Mouse (Mus musculus) heart, adult 2 months (tissue): ENCODE measurements around the gene Csnk1d. TPM values are rescaled to one million over a fixed set of nuclear protein-coding genes. Genes with fewer than 3 reads are reported as not detected.

Source experiments
- DNase-seq, 2 experiments: peaks; one replicate each; pipeline ENCODE4 v3.0.0; 2021
- H3K27ac ChIP-seq: fragments of 200-600 bp; 2 replicates; pipeline ENCODE4 v1.8.1; 2022
- H3K27me3 ChIP-seq: fragments of 200-500 bp; 2 replicates; pipeline ENCODE4 v1.6.1; 2012; ENCODE audit warnings: mild to moderate bottlenecking, low read length, inconsistent platforms, mixed read lengths; ENCODE audit not compliant: control insufficient read depth, insufficient read depth
- H3K36me3 ChIP-seq: fragments of 200-500 bp; 2 replicates; pipeline ENCODE4 v1.6.1; 2012; ENCODE audit warnings: low read length, inconsistent platforms; ENCODE audit not compliant: control insufficient read depth, insufficient read depth
- H3K4me1 ChIP-seq: fragments of 200-500 bp; 2 replicates; pipeline ENCODE4 v1.6.1; 2011; ENCODE audit warnings: low read length; ENCODE audit not compliant: control insufficient read depth, insufficient read depth
- H3K4me3 ChIP-seq: fragments of 200-600 bp; 2 replicates; pipeline ENCODE4 v1.8.1; 2022
- H3K79me2 ChIP-seq: fragments of 200-500 bp; replicated peaks from 2 replicates; pipeline ENCODE4 v1.6.1; 2012; ENCODE audit warnings: mild to moderate bottlenecking, inconsistent platforms, low read length, moderate library complexity, mixed read lengths; ENCODE audit not compliant: control insufficient read depth, insufficient read depth
- H3K9ac ChIP-seq: fragments of 200-500 bp; 2 replicates; pipeline ENCODE4 v1.6.1; 2012; ENCODE audit warnings: low read depth, mild to moderate bottlenecking, control low read depth, inconsistent platforms, low read length, mixed read lengths
- CTCF ChIP-seq: fragments of 200-600 bp; IDR thresholded peaks from 2 replicates; pipeline ENCODE4 v1.8.1; 2022; ENCODE audit warnings: antibody characterized with exemption, mild to moderate bottlenecking, moderate library complexity
- EP300 ChIP-seq: fragments of 200-500 bp; IDR thresholded peaks from 2 replicates; pipeline ENCODE4 v1.6.1; 2011; ENCODE audit warnings: low read depth, low read length, control low read depth; ENCODE audit not compliant: insufficient read depth
- POLR2A ChIP-seq: fragments of 200-500 bp; IDR thresholded peaks from 2 replicates; pipeline ENCODE4 v1.6.1; 2011; ENCODE audit warnings: mild to moderate bottlenecking, low read depth, low read length, control low read depth; ENCODE audit not compliant: insufficient read depth
- WGBS: fragments of 180-500 bp; shearing (Covaris S2); methylation state at CpG from one replicate; pipeline ENCODE4 v1.1.7; 2018; 5-methylcytosine and 5-hydroxymethylcytosine counted together
- intact Hi-C: fragments of 180-260 bp; cut with DNase I; formaldehyde crosslinking; loops from one replicate; pipeline ENCODE4 v1.15.1; 2025
- long read RNA-seq: library from polyadenylated mRNA; stranded (forward); transcript quantifications from one replicate; pipeline ENCODE4 v2.0.0, GENCODE M21; 2021
- polyA plus RNA-seq: library from polyadenylated mRNA; depleted of rRNA; stranded (reverse); fragments of >200 nt; gene quantifications from 2 replicates; pipeline ENCODE4 v1.2.3, GENCODE M21; 2012; rRNA removed
- total RNA-seq, 2 experiments: library from RNA; stranded (reverse); gene quantifications; 2 replicates each; pipeline ENCODE4 v1.2.3; 2021

Gene Csnk1d
- total RNA-seq: 10 to 100 TPM; 48.7 to 55.9 TPM
- polyA plus RNA-seq: 33.9 and 45.6 TPM in 2 replicates
- long read RNA-seq, transcript Csnk1d-201 (9 exons, 3,675 nt): major isoform, 36 of 68 reads
- long read RNA-seq, transcript Csnk1d-202 (10 exons, 3,500 nt): minor isoform, 17 of 68 reads
- long read RNA-seq, partial matches to known transcripts: 0 of 68 reads
- long read RNA-seq, other reads (novel, unspliced or antisense): 15 of 68 reads

GRCm38 (mm10) chr11:120990951-120991526 lies at the start of gene Csnk1d:
Gene Csnk1d, minus strand, starts transcription at chr11:120991330.
- WGBS: under 1% methylated on average over 59 of the region's 59 CpGs
- TF ChIP-seq EP300: 0 out of 2 replicates have a peak, but pooled peaks have one; percentile 48
- peak; percentile 16; the same call in 1 of the 2 replicates for TF ChIP-seq CTCF
- TF ChIP-seq POLR2A: peak; percentile 91
- Histone ChIP-seq H3K4me3 (peak within 1 kb of the TSS; percentile 100), H3K27ac (peak within 1 kb of the TSS; percentile 99), H3K4me1 (peaks cover 25% of the 10 kb centered on the region), H3K9ac (peak within 1 kb of the TSS; percentile 99), H3K27me3 (no peaks in the 10 kb centered on the region), H3K79me2 (peaks cover 10% of the 10 kb centered on the region), H3K36me3 (peaks cover 22% of the 10 kb centered on the region)
- intact Hi-C loops: no loop called here
- DNase-seq: peak; percentile 98 to 100

DNA sequence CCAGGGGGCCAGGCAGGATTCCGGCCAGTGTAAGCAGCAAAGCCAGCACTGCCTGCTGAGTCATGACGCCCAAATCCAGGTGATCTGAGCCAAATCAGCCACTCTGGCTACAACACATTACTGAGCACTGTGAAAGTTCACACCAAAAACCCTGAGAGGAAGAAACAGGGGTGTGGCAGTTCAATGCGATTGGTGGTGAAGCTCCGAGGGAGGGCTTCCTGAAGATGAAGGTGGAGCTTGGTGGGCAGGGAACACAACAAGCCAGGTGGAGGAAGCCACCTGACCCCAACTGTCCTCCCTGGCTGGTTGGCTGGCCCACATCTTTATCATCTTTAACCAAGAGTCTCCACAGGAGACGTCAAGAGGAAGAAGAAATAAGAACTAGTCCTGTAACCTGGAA lies 48.2 kb upstream of the Csnk1d start, which contains the start of gene Cd7:
TSS of gene Cd7 (minus strand) at position 117 of the 400 bp plus-strand sequence.
- whole genome bisulfite sequencing: 67% methylated on average over 5 of the region's 5 CpGs
- TF ChIP-seq POLR2A (no peak), CTCF (no peak)
- Histone ChIP-seq H3K27ac (no peak within 1 kb of the TSS), H3K79me2 (no peaks in the 10 kb centered on the region), H3K4me1 (no peaks in the 10 kb centered on the region), H3K4me3 (no peak within 1 kb of the TSS), H3K36me3 (no peaks in the 10 kb centered on the region), H3K9ac (no peak within 1 kb of the TSS), H3K27me3 (no peaks in the 10 kb centered on the region)
- intact Hi-C loops: no loop called here
- DNase-seq: no peak

GRCm38 (mm10) chr11:121038366-121039240 lies 47.5 kb upstream of the Csnk1d start:
- WGBS: 83% methylated on average over 11 of the region's 11 CpGs
- no peaks in the 10 kb centered on the region for H3K27me3 ChIP-seq
- no peaks in the 10 kb centered on the region for H3K4me1 ChIP-seq

DNA sequence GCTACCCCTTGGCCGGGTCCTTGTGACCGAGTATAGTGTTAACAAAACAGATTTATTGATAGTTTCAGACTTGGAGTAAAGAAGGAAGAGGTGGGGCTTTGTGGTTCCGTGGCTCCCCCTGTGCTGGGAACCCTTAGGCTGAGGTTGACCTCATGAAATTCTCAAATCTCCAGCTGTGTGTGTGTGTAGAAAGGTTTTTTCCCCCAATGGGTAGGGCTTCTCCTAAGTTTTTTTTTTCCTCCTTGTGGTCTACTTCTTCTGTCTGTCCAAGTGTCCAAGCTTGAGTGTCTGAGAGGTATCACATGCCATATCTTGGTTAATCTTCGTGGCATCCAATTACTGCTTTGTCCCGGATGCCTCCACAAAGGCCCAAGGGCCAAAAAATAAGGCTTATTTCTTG lies 42.0 kb upstream of the Csnk1d start:
- no peak for DNase-seq
- Histone ChIP-seq H3K9ac (no peak overlapping the region), H3K4me3 (no peak overlapping the region), H3K27me3 (no peaks in the 10 kb centered on the region), H3K79me2 (no peaks in the 10 kb centered on the region), H3K36me3 (no peaks in the 10 kb centered on the region), H3K27ac (no peak overlapping the region), H3K4me1 (no peaks in the 10 kb centered on the region)
- WGBS: 75% methylated on average over 5 of the region's 5 CpGs
- TF ChIP-seq CTCF (no peak), POLR2A (no peak), EP300 (no peak)
- intact Hi-C loops: no loop called here

More at GRCm38 (mm10) chr11:121038366-121039240, 47.5 kb upstream of the Csnk1d start:
- no peak overlapping the region for H3K4me3 ChIP-seq
- no peak overlapping the region for H3K27ac ChIP-seq
- H3K36me3 ChIP-seq: no peaks in the 10 kb centered on the region
- TF ChIP-seq EP300 (no peak), POLR2A (no peak), CTCF (no peak)
- no peak overlapping the region for H3K9ac ChIP-seq
- no peaks in the 10 kb centered on the region for H3K79me2 ChIP-seq
- intact Hi-C loops: no loop called here
- no peak for DNase-seq

DNA sequence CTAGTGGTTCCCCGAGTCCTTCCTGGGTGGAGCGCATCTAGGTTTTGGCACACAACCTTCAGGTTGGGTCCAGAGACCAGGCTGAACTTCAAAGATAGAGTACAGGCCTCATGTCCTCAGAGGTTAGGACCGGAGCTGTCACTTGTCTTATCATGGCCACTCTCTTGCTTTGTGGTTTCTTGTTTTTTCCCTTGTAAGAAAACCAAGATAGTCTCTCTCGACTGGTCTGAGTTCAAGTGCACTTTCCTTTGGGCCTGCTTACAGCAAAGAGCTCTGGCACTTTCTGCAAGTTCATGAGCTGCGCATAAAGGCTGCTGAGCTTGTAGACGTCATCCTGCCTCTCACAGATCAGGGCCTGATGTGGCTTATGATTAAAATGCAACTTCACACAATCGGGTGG lies 36.1 kb upstream of the Csnk1d start:
- 80% methylated on average over 7 of the region's 7 CpGs for WGBS
- H3K4me1 ChIP-seq: no peaks in the 10 kb centered on the region
- no peaks in the 10 kb centered on the region for H3K36me3 ChIP-seq
- H3K27me3 ChIP-seq: no peaks in the 10 kb centered on the region
- TF ChIP-seq CTCF (no peak), POLR2A (no peak), EP300 (no peak)
- no peak overlapping the region for H3K4me3 ChIP-seq
- H3K9ac ChIP-seq: no peak overlapping the region
- H3K79me2 ChIP-seq: no peaks in the 10 kb centered on the region
- no peak for DNase-seq
- H3K27ac ChIP-seq: no peak overlapping the region
- intact Hi-C loops: no loop called here

GRCm38 (mm10) chr11:121024163-121024562 lies 33.0 kb upstream of the Csnk1d start:
- no peak overlapping the region for H3K27ac ChIP-seq
- H3K4me1 ChIP-seq: no peaks in the 10 kb centered on the region
- H3K79me2 ChIP-seq: no peaks in the 10 kb centered on the region
- no peaks in the 10 kb centered on the region for H3K36me3 ChIP-seq
- no peaks in the 10 kb centered on the region for H3K27me3 ChIP-seq
- DNase-seq: no peak
- TF ChIP-seq EP300: no peak
- TF ChIP-seq POLR2A: no peak
- TF ChIP-seq CTCF: no peak
- 38% methylated on average over 6 of the region's 6 CpGs for WGBS
- no peak overlapping the region for H3K9ac ChIP-seq
- no peak overlapping the region for H3K4me3 ChIP-seq
- intact Hi-C loops: no loop called here
